Mouse (Mus musculus) hematopoietic stem cell, adult 5-6 weeks (primary cell): ENCODE data around the gene Wdpcp. TPM values are rescaled to one million over a fixed set of nuclear protein-coding genes. Genes with fewer than 3 reads are reported as not detected.

Source experiments
- ATAC-seq, 2 experiments: fragments of 125-278 bp in 1 of 2; replicated peaks in 1 of 2; 2 replicates each; pipeline ENCODE4 v1.8.0; 2016 to 2017; ENCODE audit warnings: inconsistent platforms in 2 of 2, mild to moderate bottlenecking in 2 of 2, moderate number of reproducible peaks in 2 of 2, low read depth in 1 of 2, moderate TSS enrichment in 1 of 2; ENCODE audit not compliant: low FRiP score in 2 of 2, poor library complexity in 2 of 2, severe bottlenecking in 2 of 2, insufficient read depth in 1 of 2, low TSS enrichment in 1 of 2
- total RNA-seq: library from RNA; stranded (forward); fragments of 172-1452, 232-1000 nt; gene quantifications from 2 replicates; pipeline ENCODE4 v1.2.3, GENCODE M21; 2017

Wdpcp gene
- total RNA-seq, 1 experiment from 2014 or later: 12.5 TPM

DNA sequence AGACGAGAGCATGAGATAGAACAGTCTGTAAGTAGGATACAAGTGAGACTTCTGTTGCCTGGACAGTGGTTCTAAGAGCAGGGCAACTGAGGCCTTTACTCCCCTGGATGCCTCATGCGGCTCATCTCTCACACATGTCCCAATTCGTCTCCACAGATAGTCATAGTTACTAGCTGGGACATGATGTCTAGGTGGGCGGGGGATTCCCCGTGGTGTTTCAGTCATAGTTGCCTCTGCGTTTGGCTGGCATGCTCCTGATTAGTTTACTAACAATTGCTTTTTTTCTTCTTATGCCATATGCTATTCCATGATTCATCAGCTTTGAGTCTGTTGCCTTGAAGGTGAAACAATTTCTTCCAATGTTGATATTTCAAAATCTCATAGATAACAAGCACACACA, 116.4 kb downstream of the Wdpcp start:
- no peak for ATAC-seq

- no peak for ATAC-seq
Observed at GRCm38 (mm10) chr11:21690730-21691129, 118.7 kb downstream of the Wdpcp start.

DNA sequence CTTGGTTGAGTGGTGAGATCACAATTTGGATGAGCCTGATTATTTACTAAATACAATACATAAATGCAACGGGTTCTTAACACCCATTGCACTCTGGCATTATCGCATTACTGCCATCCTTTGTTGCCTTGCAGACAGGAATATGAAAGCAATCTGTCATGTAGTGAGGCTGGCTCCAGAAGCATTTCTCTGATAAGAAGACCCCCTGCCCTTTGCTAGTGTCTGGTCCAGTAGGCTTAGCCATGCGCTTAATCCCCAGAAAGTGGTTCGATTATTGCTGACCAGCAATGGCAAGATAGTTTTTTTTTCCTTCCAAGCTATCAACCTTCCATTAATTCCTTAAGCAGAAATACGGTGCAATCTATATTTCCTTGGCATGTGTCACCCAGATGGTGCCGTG, 122.1 kb downstream of the Wdpcp start:
- ATAC-seq: no peak

DNA sequence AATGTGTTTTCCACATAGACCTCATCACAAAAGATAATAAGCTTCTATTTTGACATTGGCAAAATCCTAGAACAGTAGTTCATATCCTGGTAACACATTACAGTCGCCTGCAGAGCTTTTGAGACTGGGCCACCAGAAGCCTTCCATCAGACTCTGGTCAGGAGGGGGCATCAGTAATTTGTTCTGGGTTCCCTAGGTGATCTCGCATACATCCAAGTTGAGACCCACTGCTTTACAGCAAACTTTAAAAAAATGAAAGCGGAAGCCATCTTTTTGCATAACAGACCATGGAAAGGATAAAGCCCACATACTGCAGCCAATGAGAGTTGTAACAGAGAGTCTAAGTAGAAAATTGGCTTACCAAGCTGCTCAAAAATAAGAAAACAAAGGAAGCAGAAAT, 125.6 kb downstream of the Wdpcp start:
- ATAC-seq: no peak

DNA sequence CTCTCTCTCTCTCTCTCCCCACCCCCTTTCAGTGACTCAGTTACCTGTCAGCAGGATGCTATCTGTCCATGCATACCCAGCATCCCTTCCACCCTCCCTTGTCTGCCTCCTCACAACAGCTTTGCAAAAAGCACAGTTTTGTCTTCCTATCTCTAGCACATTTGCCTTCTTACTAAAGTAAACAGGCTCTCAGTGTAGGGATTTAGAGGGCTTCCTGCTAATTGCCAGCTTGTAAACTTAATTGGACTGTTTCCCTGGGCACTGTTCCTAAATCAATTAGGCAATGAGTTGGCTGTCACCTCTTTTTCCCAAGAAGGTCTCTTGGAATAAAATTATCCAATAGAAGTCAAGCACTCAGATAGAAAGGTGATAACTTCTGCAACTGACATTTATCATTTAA, 141.5 kb downstream of the Wdpcp start:
- ATAC-seq: no peak

DNA sequence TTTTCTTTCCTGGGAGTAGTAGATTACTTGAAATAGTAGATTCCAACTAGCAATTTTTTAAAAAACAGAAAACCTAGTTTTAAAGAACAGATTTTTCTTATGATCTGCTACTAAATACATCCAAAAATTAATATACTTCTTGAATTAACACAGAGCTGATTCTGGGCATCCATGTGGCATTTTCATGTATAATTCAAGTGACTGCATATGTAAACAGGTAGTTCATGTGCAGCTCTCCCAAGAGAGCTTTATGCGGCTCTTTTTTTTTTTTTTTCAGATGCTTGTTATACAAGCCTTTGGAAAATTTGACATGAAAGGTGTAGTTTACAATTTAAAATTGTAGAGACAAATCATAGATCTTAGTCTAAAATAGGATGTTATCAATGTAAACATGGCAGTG, 142.0 kb downstream of the Wdpcp start:
- no peak for ATAC-seq

DNA sequence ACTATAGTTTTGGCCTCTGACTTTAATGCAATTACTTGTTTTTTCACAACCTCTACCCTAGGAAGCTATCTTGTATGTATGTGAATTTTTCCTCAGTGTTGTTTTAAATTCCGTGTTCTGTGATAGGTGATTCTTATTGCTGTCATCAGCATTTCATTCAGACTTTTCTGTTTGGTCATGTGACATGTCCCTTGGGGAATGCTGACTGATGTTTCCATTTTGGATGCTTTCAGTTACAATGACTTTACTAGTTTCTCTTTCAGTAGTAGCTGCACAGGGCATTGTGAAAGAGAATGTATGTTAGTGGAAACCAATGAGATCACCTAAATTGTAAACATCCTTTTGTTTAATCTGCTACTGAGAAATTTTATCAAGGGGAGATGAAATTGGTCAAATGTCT, 154.3 kb downstream of the Wdpcp start:
- no peak for ATAC-seq

GRCm38 (mm10) chr11:21729056-21729455, 157.0 kb downstream of the Wdpcp start:
- no peak for ATAC-seq

DNA sequence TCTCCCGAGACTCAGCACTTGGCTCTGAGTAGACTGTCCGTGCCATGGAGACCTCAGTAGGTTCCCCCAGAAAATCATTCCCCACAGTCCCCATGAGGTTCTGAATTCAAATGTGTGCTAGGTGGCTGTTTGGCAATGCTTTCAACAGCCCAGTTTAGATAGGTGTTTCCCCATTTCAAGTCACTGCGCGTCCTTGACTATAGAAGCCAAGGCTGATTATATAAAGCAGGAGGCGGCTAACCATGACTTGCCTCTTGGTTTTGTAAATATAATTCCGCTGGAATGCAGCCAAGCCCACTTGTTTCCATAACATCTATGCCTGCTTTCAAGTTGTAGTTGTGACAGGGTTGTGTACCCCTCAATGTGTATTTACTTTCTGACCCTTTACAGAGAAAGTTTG, 157.9 kb downstream of the Wdpcp start:
- no peak for ATAC-seq

GRCm38 (mm10) chr11:21735272-21735671, 163.2 kb downstream of the Wdpcp start:
- no peak for ATAC-seq

DNA sequence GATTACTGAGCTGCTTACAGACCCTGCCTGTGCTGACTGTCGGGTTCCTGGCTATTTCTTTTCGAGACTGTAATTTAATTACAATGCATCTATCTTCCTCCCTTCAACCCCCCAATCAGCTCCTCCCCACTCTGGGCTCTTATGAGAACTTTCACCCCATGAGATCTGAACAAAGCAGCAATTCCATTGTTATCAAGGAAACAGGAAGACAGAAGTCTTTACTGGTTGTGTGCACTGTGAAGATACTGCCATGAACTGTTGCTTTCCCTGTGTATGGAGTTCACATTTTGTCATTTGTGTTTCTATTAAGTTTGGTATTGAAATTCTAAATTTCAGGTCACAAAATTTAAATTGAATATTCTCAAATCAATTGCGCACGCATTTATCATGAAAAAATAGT, 177.5 kb downstream of the Wdpcp start:
- ATAC-seq: no peak

- ATAC-seq: no peak
Observed at GRCm38 (mm10) chr11:21763201-21763600, 191.2 kb downstream of the Wdpcp start.

DNA sequence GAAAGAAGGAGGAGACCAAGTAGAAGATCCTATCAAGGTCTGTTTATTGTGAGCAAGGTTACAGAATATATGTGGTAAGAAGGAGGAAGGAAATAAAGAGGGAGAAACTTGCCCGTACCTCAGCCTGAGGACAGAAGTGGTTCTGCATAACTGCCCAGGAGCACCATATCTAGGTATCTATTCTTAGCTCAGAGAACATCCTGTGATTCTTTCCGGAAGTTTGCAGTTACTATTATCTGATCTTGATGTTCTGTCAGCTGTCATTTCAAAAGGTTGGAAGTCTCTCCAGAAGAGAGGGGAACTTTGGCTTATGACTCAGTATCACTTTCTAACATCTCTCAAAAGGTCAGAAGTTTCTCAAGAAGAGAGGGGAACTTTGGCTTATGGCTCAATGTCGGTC, 216.8 kb downstream of the Wdpcp start:
- ATAC-seq: no peak

DNA sequence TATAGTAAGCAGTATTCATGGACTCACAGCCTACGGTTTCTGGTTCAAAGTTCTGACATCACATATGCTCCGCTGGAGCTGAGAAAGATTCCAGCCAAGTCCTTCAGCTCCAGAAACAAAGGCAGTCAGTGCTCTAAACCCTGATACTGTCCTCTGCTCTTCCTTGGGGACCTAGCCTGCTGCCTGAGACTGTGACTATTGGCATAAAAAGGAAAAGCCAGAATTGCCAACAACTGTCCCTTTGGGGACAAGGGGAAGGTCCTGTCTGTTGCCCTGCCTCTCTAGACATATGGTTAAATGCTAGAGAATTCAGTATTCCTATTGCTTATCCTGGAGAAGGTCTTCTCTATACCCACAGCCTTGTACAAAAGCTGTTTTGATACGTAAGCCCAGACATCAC, 252.9 kb downstream of the Wdpcp start:
- no peak for ATAC-seq

DNA sequence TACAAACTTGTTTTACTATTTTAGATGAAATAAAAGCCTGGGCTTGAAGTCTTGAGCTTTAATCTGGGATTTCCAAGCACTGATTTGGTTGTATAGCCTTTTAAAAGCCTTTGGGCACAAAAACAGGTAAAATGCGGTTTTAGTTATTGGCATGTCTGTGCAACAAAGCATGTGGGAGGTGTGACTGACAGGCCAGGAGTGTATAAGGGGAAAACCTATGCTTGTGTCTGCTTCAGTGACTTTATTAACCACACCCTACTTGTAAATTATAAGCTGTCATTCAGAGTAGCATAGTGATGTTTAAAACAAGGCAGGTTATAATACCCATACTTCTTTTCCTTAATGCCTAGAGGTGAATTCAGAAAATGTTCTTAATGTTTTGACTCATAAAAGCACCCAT, 254.5 kb downstream of the Wdpcp start:
- no peak for ATAC-seq

DNA sequence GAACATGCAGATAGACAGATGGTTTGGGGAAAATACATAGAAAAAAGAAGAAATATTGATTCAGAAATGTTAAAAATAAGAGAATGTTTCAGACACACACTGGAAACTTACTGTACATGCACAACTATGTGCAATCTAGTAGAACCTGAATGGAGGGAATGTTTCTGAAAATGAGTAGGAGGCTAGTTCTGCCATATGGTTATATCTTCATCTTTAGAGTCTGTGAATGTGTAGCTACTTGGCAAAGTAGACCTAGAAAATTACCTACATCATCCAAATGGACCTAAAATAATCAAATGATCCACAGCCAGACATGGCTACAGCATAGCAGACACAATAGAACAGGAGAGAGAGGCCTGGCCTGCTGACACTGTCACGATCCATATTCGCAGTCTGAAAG, 275.0 kb downstream of the Wdpcp start:
- no peak for ATAC-seq

DNA sequence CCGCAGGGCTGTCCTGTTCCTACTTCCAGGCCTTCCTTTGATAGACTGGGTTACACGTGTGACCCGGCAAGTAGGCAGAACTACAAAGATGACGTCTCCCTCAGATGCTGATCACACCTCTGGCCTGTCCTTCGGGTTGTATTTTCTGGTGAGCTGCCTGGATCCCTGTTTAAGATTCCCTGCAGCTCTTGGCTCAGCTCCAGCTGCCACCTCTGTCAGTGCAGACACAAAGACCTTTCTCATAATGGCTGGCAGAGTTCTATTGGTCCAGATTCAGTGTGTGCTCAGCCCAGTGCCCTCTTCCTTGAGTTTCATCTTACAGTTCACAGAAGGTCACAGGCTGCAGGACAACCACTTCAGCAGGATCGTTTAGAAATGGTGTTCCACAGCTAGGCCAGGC, 292.0 kb downstream of the Wdpcp start:
- ATAC-seq: no peak

GRCm38 (mm10) chr11:21864516-21864915, 292.5 kb downstream of the Wdpcp start:
- no peak for ATAC-seq

- ATAC-seq: no peak
Observed at GRCm38 (mm10) chr11:21868675-21869074, 296.6 kb downstream of the Wdpcp start.

GRCm38 (mm10) chr11:21870863-21871262, 298.8 kb downstream of the Wdpcp start:
- ATAC-seq: no peak
